Mouse (Mus musculus) limb, embryonic 14.5 days (tissue): ENCODE measurements around the gene Abcb1a. TPM values are rescaled to one million over a fixed set of nuclear protein-coding genes. Genes with fewer than 3 reads are reported as not detected.

Experiments
- ATAC-seq: fragments of 200-750 bp; cut with Nextera tagmentation; 2 replicates; pipeline ENCODE4 v1.8.0; 2017; ENCODE audit warnings: low read depth, moderate number of reproducible peaks, moderate TSS enrichment; ENCODE audit not compliant: low FRiP score
- DNase-seq: peaks from one replicate; pipeline ENCODE4 v3.0.0-alpha.2; 2015; ENCODE audit warnings: low spot score
- H3K27ac ChIP-seq: fragments of 300-500 bp; sonication (generic); replicated peaks from 2 replicates; pipeline ENCODE4 v1.5.1; 2014; ENCODE audit warnings: low read depth, mild to moderate bottlenecking, low read length, moderate library complexity, mixed read lengths
- H3K27me3 ChIP-seq: fragments of 300-500 bp; sonication (generic); 2 replicates; pipeline ENCODE4 v1.6.1; 2014; ENCODE audit warnings: low read length, mixed read lengths; ENCODE audit not compliant: control insufficient read depth, insufficient read depth
- H3K36me3 ChIP-seq: fragments of 300-500 bp; sonication (generic); 2 replicates; pipeline ENCODE4 v1.6.1; 2014; ENCODE audit warnings: mild to moderate bottlenecking, low read length, moderate library complexity, mixed read lengths; ENCODE audit not compliant: control insufficient read depth, insufficient read depth
- H3K4me1 ChIP-seq: fragments of 300-500 bp; sonication (generic); 2 replicates; pipeline ENCODE4 v1.6.1; 2014; ENCODE audit warnings: antibody characterized with exemption, low read length, mixed read lengths; ENCODE audit not compliant: control insufficient read depth, insufficient read depth
- H3K4me2 ChIP-seq: fragments of 300-500 bp; sonication (generic); replicated peaks from 2 replicates; pipeline ENCODE4 v1.6.1; 2014; ENCODE audit warnings: low read depth, mild to moderate bottlenecking, low read length, moderate library complexity; ENCODE audit not compliant: severe bottlenecking
- H3K4me3 ChIP-seq: fragments of 300-500 bp; sonication (generic); replicated peaks from 2 replicates; pipeline ENCODE4 v1.5.1; 2014; ENCODE audit warnings: low read length
- H3K9ac ChIP-seq: fragments of 300-500 bp; sonication (generic); 2 replicates; pipeline ENCODE4 v1.6.1; 2014; ENCODE audit warnings: mild to moderate bottlenecking, low read depth, low read length, moderate library complexity; ENCODE audit not compliant: severe bottlenecking
- H3K9me3 ChIP-seq: fragments of 300-500 bp; sonication (generic); 2 replicates; pipeline ENCODE4 v1.6.1; 2016; ENCODE audit warnings: low read length; ENCODE audit not compliant: control insufficient read depth
- POLR2A ChIP-seq: fragments of 200-500 bp; IDR thresholded peaks from 2 replicates; pipeline ENCODE4 v1.8.0; 2012; ENCODE audit warnings: inconsistent platforms, mild to moderate bottlenecking, moderate library complexity, borderline replicate concordance; ENCODE audit not compliant: insufficient read depth, insufficient read length; ENCODE audit errors: extremely low read depth
- WGBS: fragments of 180-500 bp; shearing (Covaris S2); extraction: QIAGEN DNeasy Blood & Tissue Kit; methylation state at CpG from one replicate; pipeline ENCODE4 v1.1.7; 2014; 5-methylcytosine and 5-hydroxymethylcytosine counted together
- polyA plus RNA-seq, 2 experiments: library from polyadenylated mRNA; depleted of rRNA in 1 of 2; stranded (reverse) in 1 of 2; unstranded in 1 of 2; fragments of >200 nt; fragmentation: Nextera tagmentation in 1 of 2; extraction: Ambion mirVana in 1 of 2; gene quantifications; 2 replicates each; pipeline versions ENCODE4 v1.2.1 to v1.2.3; 2012 to 2014

Gene Abcb1a
- polyA plus RNA-seq, 2 experiments, result 0.53 to 0.58 TPM

DNA sequence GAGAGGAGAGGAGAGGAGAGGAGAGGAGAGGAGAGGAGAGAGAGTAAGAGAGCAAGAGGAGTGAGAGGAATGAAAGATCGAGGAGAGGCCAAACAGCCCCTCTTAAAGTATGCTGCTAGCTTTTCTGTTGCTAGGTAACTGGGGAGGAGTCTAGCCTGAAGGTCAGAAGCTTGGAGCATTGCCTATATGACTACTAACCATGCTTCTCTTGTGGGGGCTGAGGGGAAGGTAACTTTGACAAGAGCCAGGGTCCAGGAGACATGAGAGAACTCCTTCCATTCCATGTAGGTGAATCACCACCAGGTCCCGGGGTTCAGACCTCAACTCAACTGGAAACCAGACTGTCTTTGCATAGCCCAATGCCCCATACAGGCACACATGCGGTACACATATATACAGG lies 113.0 kb downstream of the Abcb1a start:
- Histone ChIP-seq H3K9me3 (no peaks in the 10 kb centered on the region), H3K9ac (no peak overlapping the region), H3K4me1 (no peaks in the 10 kb centered on the region), H3K4me3 (no peak overlapping the region), H3K27ac (no peak overlapping the region), H3K36me3 (no peaks in the 10 kb centered on the region), H3K27me3 (no peaks in the 10 kb centered on the region), H3K4me2 (no peak overlapping the region)
- ATAC-seq (no peak), DNase-seq (no peak)
- 71% methylated on average over 3 of the region's 3 CpGs for WGBS
- no peak for TF ChIP-seq POLR2A

DNA sequence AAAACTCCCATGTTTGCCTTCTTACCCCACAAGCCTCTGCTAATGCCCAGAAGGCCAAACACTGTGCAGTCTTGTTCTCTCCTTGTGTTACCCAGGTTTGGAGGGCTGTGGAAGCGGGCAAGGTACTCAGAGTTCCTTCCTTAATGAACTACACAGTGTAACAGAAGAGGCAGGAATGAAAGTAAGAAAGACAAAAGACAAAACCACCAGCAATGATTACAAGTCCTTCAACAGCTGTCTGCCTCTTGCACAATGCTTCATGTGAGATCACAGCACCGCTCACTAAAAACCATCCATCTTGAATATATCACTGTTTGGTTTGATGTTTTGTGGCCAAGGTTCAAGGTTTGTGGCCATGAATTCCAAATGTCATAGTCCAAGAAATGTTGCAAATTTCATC lies 118.4 kb downstream of the Abcb1a start:
- WGBS, result 81% methylated on average over 2 of the region's 2 CpGs
- DNase-seq (no peak), ATAC-seq (no peak)

DNA sequence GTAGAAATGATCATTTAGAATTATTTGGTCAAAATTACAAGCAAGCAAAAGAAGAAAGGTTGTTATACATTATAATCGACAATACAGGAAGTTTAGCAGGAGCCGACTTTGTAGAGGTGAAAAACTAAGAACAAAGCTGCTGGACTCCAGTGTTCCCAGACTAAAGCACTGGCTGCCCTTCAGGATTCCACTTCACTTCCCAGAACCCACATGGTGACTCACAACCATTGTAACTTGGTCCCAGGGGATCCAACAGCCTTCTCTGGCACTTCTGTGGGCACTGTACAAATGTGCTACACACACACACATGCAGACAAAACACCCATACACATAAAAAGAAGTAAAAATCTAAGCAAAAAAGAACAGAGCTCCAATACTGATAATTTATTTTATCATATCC lies 118.9 kb downstream of the Abcb1a start:
- Histone ChIP-seq H3K27ac (no peak overlapping the region), H3K4me1 (no peaks in the 10 kb centered on the region), H3K4me2 (no peak overlapping the region), H3K9ac (no peak overlapping the region), H3K4me3 (no peak overlapping the region), H3K27me3 (no peaks in the 10 kb centered on the region), H3K9me3 (no peaks in the 10 kb centered on the region), H3K36me3 (no peaks in the 10 kb centered on the region)
- DNase-seq (no peak), ATAC-seq (no peak)
- TF ChIP-seq POLR2A, result no peak
- WGBS, result 90% methylated on average over 2 of the region's 2 CpGs

More for the DNA sequence above, 118.4 kb downstream of the Abcb1a start:
- no peaks in the 10 kb centered on the region for H3K27me3 ChIP-seq
- H3K9ac ChIP-seq, result no peak overlapping the region
- H3K4me3 ChIP-seq, result no peak overlapping the region
- no peaks in the 10 kb centered on the region for H3K9me3 ChIP-seq
- H3K4me1 ChIP-seq, result no peaks in the 10 kb centered on the region
- no peak overlapping the region for H3K4me2 ChIP-seq
- no peaks in the 10 kb centered on the region for H3K36me3 ChIP-seq
- no peak for TF ChIP-seq POLR2A
- no peak overlapping the region for H3K27ac ChIP-seq

DNA sequence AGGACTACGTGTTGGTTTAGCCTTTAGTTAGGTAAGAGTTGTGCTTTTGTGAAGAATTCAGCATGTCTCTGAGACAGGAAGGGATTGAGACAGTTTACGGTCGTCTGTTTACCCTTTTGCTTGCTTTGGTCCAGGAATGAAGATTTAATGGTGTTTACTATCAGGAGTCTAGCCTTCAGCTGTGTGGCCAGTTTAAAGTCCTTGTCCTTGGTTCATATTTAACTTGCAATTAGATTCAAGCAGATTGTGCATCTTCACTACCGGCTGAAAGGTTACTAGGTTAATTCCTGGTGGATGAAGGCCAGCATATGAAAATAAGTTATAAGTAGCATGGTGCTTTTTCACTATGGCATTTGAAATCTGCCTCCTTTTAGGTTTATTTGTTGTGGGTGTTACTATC lies 132.4 kb downstream of the Abcb1a start:
- Histone ChIP-seq H3K4me3 (no peak overlapping the region), H3K27me3 (no peaks in the 10 kb centered on the region)
- no peak for TF ChIP-seq POLR2A

More for the DNA sequence above, 132.4 kb downstream of the Abcb1a start:
- Histone ChIP-seq H3K9ac (no peak overlapping the region), H3K4me2 (no peak overlapping the region), H3K9me3 (no peaks in the 10 kb centered on the region), H3K27ac (no peak overlapping the region), H3K36me3 (no peaks in the 10 kb centered on the region), H3K4me1 (no peaks in the 10 kb centered on the region)
- ATAC-seq, result no peak
- WGBS, result 63% methylated on average over 4 of the region's 4 CpGs
- no peak for DNase-seq

Other genes with a start within 250 kb of the Abcb1a start
- 29.5 and 38.7 TPM in 2 replicates for gene Dbf4, start 237.4 kb upstream of the Abcb1a start, polyA plus RNA-seq (2012; rRNA removed)
- 39.1 and 39.4 TPM in 2 replicates for gene Dbf4, start 237.4 kb upstream of the Abcb1a start, polyA plus RNA-seq (2014; fragmentation: Nextera tagmentation; extraction: Ambion mirVana)
- gene Slc25a40, start 237.2 kb upstream of the Abcb1a start, polyA plus RNA-seq (2012; rRNA removed), result 19.3 and 20.2 TPM in 2 replicates
- gene Slc25a40, start 237.2 kb upstream of the Abcb1a start, polyA plus RNA-seq (2014; fragmentation: Nextera tagmentation; extraction: Ambion mirVana), result 15.8 and 17.1 TPM in 2 replicates
- 4.2 and 4.3 TPM in 2 replicates for gene Rundc3b, start 37.1 kb upstream of the Abcb1a start, polyA plus RNA-seq (2012; rRNA removed)
- 4.2 and 5.8 TPM in 2 replicates for gene Rundc3b, start 37.1 kb upstream of the Abcb1a start, polyA plus RNA-seq (2014; fragmentation: Nextera tagmentation; extraction: Ambion mirVana)
- 1.7 and 1.8 TPM in 2 replicates for gene Abcb1b, start 138.1 kb downstream of the Abcb1a start, polyA plus RNA-seq (2012; rRNA removed)
- gene Abcb1b, start 138.1 kb downstream of the Abcb1a start, polyA plus RNA-seq (2014; fragmentation: Nextera tagmentation; extraction: Ambion mirVana), result 1.7 and 2.4 TPM in 2 replicates
- gene Abcb4, start 233.6 kb downstream of the Abcb1a start, polyA plus RNA-seq (2012; rRNA removed), result 0.26 and 0.27 TPM in 2 replicates
- 0.44 and 0.51 TPM in 2 replicates for gene Abcb4, start 233.6 kb downstream of the Abcb1a start, polyA plus RNA-seq (2014; fragmentation: Nextera tagmentation; extraction: Ambion mirVana)